Mouse (Mus musculus) c-Kit-positive CD71-negative TER-119-negative erythroid progenitor cells, embryonic 14.5 days (primary cell): Measurements from ENCODE around the gene Pmpcb.

Experiments used
- DNase-seq: peaks from one replicate; pipeline ENCODE4 v3.0.0-alpha.2; 2013; ENCODE audit warnings: low read depth

Pmpcb gene

DNA sequence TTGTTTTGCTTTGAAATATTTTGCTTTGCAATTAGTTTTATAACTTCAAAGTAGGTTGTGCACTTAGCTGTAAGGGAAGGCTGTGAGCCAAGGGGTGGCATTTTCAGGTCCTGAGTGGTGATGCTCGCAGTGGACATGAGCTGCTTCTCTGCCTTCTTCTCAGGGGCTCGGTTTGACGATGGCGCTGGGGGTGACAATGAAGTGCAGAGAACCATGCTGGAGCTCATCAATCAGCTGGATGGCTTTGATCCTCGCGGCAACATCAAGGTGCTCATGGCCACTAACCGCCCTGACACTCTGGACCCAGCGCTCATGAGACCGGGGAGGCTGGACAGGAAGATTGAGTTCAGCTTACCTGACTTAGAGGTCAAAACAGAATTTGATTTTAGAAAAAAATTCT, 66.0 kb downstream of the Pmpcb start:
- DNase-seq = no peak

DNA sequence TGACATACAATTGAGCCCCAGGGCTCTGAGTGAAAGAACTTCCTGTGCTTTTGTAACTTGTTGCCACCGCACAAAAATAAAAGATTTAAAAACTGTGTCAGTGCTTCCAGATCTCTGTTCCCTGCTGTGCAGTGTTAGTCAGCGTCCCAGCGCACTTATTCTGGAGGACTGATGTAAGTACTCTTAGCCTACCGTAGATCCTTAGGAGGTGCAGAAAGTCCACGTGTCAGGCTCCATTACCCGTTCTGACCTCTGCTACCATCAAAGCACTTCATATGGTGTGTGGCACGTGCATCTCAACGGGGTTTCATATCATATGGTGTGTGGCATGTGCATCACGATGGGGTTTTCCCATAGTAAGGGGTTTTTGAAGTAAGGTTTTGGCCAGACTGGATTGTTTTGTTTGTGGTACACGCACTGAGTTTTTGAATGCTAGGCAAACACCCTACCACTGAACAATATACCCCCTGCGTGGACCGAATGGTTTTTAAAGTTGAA, 66.8 kb downstream of the Pmpcb start:
- DNase-seq = no peak

DNA sequence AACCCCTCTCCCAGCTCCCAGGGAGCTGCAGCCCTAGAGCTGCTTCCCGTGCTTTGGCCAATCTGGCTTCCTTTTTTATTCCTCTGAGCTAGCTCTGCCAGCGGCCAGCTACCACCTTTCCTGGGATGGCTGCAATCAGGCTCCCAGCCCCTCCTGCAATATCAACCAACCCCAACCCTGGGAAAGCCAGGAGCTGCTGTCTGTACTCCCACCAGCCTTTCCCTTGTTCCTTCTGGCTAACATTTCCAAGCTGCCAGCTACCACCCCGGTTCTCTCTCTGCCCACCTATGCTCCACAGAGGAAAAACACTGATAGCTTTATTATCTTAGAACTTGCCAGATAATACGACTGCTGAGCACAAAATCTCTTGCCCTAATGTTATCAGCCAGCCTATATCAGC, 67.9 kb downstream of the Pmpcb start:
- no peak for DNase-seq
